Mouse (Mus musculus): ENCODE measurements around the gene Egr2.

The Egr2 gene

DNA sequence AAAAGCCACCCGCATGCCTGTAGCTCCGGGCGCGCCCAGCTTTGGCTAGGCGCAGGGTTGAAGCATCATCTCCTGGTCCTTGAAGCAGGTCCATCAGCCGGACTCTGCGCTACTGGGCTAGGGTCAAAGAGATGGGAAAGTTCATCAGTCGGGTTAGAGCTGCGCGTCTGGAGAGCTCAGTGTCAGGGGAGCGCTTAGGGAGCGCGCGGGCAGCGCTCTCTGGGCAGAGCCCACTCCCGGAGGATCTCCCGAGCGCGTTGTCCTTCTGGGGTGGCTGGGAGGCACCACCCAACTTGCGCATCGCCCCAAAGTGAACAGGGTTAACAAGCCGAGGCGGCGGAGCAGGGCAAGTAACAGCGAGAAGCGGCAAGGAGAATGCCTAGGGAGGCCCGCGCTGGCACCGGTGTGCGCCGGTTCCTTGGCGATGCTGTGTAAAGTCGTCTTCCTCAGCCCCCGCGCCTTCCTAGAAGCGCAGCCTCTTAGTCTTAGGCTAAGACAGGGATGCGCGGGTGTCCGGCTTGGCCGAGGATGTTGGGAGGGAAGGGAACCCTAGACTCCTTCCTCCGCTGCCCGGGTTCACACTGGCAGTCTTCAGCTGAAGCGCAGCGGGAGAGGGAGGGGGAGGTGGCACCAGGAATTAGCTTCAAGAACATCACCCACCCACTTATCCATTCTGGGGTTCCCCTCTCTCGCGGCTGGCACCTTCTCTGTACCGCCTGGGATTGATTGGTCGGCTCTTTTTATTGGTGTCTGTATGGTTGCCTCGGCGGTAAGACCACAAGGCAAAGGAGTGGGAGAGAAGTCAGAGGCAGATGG is 3.5 kb downstream of the Egr2 start:
- peak in 1 of 2 experiments; percentile 51 for DNase-seq (ENCODE audit: low spot score in 2 of 2)

DNA sequence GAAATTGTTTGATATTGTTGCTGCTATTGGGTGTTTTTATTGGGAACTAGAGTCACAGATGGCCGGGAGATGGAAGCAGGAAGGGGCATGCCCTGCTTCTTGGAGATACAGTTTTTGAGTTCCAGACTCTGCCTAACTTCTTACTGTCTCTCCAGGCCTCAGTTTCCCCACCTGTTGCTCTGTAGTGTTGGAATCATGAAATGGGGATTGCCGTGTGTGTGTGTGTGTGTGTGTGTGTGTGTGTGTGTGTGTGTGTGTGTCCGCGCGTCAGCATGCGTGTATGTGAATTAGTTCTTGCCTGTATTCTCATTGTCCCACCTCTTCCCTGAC is 4.1 kb downstream of the Egr2 start:
- no peak for DNase-seq (ENCODE audit: low spot score in 2 of 2)

DNA sequence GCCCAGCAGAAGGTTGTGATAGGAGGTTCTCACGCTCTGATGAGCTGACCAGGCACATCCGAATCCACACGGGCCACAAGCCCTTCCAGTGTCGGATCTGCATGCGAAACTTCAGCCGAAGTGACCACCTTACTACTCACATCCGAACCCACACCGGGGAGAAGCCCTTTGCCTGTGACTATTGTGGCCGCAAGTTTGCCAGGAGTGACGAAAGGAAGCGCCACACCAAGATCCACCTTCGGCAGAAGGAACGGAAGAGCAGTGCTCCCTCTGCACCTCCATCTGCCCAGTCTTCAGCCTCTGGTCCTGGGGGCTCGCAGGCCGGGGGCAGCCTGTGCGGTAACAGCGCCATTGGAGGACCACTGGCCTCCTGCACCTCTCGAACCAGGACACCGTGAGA is 5.3 kb downstream of the Egr2 start:
- DNase-seq (ENCODE audit: low spot score in 2 of 2) = no peak

DNA sequence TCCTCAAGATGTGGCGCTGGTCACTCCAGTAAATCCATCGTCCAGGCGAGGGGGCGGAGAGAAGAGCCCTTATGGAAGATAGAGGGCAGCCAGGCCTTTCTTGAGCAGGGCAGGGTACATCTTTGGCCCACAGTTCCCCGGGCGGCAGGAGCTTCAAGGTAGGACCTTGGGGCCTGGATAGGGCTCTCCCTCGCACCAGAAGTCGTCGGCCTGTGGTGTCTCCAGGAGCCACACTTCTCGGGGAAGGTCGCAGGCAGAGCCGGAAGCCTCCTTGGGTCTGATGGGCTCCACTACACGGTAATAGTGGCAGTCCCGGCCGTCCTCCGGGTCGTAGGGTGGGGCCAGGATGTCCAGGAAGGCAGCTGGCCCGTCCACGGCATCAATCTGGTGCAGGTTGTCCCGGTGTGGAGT is 12.6 kb downstream of the Egr2 start:
- DNase-seq (ENCODE audit: low spot score in 2 of 2) = no peak

DNA sequence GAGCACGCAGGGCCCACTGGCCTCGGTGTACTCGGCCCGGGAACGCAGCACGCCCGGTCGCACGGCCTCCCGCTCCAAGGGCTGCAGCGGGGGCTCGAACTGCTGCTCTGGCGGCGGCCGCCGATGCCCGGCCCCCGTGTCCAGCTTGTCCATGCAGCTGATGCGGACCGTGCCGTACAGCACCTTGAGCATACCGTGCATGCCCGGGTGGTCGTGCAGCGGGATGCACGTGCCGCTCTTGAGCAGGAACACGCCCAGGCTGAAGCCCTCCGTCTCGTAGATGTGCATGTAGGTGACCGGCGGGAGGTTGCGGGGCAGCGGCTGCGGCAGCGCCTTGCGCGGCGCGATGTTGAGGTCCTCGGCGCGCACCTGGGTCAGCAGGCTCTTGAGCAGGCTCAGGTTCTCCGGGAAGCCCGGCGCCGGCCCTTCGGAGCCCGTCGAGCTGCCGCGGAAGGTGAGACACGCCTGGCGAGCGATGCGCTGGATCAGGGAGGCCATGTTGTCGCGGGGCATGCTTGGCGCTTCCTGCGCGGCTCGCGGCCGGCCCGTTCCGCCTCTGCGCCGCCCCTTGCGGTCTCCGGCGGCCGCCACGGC is 13.1 kb downstream of the Egr2 start:
- DNase-seq (ENCODE audit: low spot score in 2 of 2) = peak in 1 of 2 experiments; percentile 69

DNA sequence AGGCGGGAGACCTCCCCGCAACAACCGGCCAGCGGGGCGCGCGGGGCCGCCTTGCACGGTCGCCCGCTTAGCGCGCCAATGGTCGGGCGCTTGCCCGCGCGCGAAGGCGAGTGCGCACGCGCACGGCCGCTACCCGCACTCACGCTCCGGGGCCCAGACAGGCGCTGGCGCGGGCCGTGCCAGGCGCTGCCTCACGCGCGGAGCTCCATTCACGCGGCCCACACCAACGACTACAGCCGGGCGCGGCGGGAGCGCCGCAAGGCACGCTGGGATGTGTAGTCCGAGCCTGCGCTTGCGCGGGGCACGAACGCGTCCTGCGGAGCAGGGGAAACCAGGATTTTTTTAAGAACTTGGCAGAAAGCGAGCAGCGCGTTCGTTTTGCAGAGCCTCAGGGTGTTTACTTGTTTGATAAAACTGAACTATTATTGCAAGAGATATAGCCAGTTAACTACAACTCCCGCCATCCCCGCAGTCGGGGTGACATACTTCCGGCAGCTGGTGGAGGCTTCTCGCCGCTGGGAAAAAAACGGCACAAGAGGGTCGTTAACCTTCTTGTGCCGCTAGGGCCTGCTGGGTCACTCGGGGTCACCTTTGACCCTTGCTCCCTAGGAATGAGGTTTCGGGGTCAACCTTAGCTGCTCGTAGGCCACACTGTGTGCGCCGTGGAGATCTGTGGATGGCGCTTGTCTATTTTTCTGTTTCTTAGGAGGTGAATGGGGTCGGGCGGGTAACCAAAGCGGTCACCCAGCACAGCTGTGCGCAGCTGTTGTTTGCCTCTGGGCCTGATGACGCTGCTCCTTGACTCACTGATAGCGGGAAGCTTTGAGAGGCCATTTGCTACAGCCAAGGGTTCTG is 13.8 kb downstream of the Egr2 start, which contains the start of gene Ado:
Gene Ado (minus strand): TSS at position 79 of the 855 bp plus-strand sequence.
- peak; percentile 96 to 97 for DNase-seq (ENCODE audit: low spot score in 2 of 2)

DNA sequence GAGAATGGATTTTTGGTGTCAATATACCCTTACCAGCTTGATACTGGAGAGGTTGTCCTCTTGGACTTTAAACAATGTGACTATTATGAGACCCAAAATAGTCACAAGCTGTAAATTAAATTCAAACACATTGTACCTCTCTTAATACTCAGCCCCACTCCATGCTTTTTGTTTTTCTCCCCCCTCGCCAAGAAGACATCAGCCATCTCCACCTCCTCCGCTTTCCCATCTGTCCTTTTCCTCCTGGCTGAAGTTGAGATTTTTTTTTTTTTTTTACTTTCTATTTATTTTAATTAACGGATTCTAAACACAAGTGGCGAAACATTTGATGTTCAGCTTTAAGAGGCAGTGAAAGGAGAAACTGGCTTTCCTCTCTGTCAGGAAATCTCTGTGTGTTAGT is 22.8 kb downstream of the Egr2 start:
- DNase-seq (ENCODE audit: low spot score in 2 of 2) = no peak

DNA sequence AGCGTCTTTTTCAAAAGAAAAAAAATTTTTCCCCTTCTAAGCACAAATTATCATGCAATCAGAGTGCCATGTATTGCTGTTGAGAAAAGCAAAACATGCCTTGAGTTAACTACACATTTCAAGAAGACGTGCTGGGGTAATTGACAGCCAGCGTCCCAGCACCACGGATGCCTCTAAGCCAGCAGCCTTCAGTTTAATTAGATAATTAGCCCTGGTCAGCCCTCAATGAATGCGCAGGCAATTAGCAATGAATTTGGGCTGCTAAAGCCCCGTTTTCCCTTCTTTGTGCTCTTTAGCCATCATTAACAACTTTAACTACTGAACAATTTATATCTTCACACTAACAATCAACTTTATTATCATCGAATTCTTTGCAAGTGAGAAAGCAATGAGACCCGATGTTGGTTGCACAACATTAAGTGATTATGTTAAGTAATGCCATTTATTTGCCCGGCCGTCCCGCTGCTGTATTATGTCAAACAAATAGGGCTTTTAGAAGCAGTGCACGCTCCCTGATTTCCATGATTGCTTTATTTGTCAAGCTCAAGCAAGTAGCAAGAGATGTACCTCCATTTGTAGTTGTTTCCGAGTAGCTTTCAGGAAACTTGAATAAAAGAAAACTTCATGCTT is 24.6 kb downstream of the Egr2 start:
- DNase-seq (ENCODE audit: low spot score in 2 of 2) = no peak

DNA sequence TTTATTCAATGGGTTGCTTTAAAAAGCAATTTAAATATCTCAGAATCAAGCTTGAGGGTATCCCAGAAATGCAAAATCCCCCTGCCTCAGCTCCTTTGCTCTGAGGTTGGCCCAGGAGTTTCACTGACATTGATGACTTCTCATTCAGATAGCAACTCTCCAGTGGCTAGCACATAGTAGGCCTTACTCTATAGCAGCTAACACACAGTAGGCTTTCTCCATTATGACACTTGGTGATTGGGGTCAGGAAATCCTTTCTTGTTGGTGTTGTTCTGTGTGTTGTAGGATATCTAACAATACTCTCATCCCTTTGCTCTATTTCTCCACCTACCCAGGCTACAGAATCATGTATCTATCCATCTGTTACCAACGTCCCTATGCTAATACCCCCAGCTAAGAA is 25.9 kb downstream of the Egr2 start:
- DNase-seq (ENCODE audit: low spot score in 2 of 2) = no peak

DNA sequence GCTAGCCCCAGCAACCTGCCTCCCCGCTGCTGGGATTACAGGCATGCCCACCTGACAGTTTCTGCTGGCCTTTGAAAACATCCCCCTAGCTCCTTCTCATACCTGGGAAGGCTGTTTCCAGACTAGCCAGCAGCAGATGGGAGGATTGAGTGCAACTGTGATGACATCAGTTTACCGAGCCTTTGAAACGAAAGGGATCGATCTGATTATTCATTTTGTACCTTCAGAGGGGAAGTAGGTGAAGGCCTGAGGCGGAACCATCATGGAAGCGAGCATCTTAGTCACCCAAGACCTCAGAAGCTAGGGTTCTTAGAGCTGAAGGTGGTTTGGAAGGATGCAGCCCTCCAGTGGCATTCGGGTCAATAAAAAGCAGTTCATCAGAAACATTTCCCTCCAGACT is 29.2 kb downstream of the Egr2 start:
- no peak for DNase-seq (ENCODE audit: low spot score in 2 of 2)

DNA sequence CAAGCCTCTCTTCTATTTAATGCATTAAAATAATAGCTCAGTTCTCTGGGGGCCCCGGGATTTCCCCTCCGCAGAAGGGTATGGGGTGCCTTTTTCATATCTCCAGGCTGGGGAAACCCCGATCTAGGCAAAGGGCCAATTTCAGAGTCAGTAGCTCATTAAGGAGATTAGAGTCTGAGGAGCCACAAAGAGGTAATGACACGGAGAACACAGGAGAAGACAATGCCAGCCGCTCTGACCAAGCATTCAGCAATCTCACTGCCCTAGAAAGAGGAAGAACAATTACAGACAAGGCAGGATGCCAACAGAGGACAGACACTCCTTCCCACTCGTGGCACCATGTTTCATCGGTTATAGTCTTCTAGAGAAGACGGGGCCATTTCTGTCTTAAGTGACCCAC is 30.8 kb downstream of the Egr2 start:
- DNase-seq (ENCODE audit: low spot score in 2 of 2) = no peak

DNA sequence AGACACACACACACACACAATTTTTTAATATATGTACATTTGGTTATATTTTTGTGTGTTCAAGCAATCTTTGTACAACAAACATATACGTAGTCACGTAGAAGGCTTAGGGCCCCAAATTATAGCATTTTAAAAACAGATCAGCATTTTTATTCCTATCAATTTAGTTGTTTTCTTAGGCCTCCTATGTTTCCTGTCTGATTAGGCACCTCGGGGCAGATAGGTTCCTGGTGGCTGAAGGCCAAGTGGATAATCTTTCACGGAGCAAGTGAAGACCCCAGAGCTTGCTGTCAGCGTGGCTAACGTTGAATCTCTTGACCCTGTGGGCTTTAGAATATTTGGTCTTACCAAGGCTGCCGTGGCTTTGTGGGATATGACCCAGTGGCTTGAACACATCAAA is 34.3 kb downstream of the Egr2 start:
- no peak for DNase-seq (ENCODE audit: low spot score in 2 of 2)

DNA sequence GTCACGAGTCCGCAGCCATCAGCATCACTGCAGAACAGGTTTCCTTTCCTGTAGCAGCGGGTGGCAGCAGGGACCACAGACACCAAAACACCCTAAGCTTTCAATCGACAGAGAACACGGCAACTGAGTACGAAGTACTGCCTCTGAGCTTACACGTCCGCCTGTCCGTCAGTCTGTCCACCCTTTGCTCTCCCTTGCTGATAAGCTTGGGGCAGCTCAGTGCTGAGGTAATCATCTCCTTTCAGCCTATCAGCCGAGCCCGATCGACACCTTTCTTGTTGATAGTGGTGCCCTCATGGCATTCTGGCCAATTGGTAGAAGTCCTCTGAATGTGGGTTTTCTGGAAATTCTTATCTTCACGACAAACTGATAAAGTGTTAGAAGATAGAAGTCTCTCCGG is 36.2 kb downstream of the Egr2 start:
- no peak for DNase-seq (ENCODE audit: low spot score in 2 of 2)

DNA sequence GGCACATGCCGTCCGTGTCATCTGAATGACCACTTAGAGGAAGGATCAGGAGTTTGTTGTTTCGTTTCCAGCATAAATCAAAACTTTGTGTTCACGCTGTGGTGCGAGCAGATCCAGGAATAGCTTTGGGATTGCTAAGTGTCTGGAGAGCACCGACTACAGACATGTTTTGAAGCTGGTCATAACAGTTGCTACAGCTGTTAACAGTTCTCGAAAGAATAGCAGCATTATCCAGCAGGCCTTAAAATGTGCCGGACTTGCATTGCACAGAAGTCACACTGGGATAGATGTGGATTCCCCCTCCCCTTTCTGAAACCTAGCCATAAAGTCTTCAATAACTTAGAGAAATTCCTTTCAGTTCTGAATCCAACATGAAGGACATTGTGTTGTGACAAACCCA is 38.0 kb downstream of the Egr2 start:
- DNase-seq (ENCODE audit: low spot score in 2 of 2) = no peak

DNA sequence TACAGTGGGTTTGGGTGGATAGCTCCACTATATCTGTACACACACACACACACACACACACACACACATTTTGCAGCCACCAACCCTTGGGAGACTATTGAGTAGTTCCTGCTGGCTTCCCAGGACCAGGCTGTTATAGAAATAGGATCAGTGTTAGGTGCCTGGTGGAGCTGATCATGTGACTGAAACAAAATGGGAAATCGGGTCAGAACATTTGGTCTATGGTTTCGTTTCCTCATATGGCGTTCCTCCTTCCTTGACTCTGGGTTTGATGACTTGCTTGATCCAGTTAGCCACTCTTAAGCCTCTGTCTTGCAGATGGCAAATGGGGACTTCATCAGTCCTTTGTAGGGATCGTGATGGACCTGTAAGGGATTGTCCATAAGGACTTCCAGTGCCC is 44.6 kb downstream of the Egr2 start:
- DNase-seq (ENCODE audit: low spot score in 2 of 2) = no peak

DNA sequence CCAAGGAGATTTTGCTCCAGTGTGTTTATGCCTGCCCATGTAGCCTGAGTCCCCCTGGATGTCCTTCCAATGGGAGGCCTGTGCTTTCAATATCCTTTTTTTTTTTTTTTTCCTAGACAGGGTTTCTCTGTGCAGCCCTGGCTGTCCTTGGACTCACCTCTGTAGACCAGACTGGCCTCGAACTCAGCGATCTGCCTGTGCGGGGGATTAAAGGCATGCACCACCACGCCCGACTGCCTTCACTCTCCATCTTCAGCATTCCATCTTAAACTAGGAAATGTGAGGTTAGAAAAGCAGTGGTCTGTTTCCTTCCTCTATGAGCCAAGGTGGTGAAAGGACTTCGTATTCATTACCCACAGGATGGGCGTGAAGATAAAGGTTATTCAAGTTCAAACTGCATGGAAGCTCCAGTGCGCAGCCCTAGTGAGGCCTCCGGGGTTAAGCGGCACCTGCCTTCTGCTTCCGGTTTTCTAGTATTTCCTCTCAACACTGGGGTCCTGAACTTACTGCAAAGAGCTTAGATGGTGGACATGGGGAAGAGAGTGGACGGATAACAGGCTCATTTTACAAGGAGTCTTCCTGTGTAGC is 46.5 kb downstream of the Egr2 start:
- DNase-seq (ENCODE audit: low spot score in 2 of 2) = no peak

DNA sequence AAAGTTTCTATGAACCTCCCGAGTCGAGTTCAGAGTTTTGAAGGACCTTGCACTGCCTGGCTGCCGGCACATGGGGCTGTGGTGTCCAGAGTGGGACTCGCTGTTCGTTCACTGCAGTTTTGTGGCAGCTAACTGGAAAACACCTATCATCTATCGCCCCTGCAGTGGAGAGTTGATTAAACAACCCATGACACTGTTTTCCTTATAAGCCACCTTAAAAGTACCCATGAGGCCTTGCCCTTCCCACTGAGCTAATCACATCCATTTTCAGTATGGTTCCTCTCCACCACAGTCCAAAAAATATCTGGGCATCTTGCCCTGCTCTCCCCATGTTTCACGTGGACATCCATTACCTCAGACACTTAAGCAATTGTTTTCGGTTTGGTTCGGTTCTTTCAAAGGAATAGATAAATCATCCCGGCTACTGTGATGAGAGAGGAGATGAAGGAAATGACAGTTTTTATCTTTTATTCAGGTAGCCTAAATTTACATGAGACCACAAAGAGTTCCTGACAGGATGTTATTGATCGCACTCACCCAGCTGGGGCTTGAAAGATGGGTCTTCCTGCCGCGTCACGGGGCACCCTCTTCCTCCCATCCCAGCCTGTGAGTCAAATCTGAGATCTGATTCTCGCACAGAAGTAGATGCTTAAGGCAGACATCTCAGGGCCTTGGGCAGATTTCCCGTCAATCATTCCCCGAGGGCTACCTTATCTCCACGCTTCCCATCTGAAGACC is 50.8 kb downstream of the Egr2 start:
- DNase-seq (ENCODE audit: low spot score in 2 of 2) = no peak
